Mouse (Mus musculus): ENCODE results near the gene Klf12. TPM values are rescaled to one million over a fixed set of nuclear protein-coding genes. Genes with fewer than 3 reads are reported as not detected.

Gene Klf12
- total and polyA plus RNA-seq, 3 experiments: 3.3 to 9.7 (median 8.6) TPM

GRCm38 (mm10) chr14:100333369-100333768 lies 48.9 kb upstream of the Klf12 start:
- H3K4me3 ChIP-seq (replicated peaks in 1 of 3; ENCODE audit: low read depth in 2 of 3, low read length in 2 of 3, poor library complexity in 1 of 3): no peak overlapping the region
- H3K9ac ChIP-seq (ENCODE audit: insufficient read depth, low read depth): no peak overlapping the region
- no peaks in the 10 kb centered on the region for H3K36me3 ChIP-seq (replicated peaks in 1 of 2; ENCODE audit: control insufficient read depth in 1 of 2, insufficient read depth in 1 of 2, low read length in 1 of 2)
- no peak for DNase-seq (ENCODE audit: extremely low read depth)
- H3K4me1 ChIP-seq (ENCODE audit: control insufficient read depth in 1 of 2, insufficient read depth in 2 of 2): peaks cover 0 to 6% of the 10 kb centered on the region in 2 experiments; a peak in 1 of 4 replicates
- dilution Hi-C loops (cut with MboI; ENCODE audit: extremely low pct_ligation_motif_present, extremely low pct_unique_long_range_greater_than_20kb, low sequenced_read_pairs) (no loop called here), in situ Hi-C loops (cut with MboI; ENCODE audit: low pct_ligation_motif_present, low pct_unique_long_range_greater_than_20kb, low sequenced_read_pairs) (loop anchor here (25.0 kb wide), 1 partner anchor 1104 kb away; no protein-coding TSS in a partner anchor)
- H3K79me2 ChIP-seq (replicated peaks; ENCODE audit: control insufficient read depth, extremely low read depth, insufficient read depth, poor library complexity, severe bottlenecking): no peaks in the 10 kb centered on the region
- no peak for TF ChIP-seq RCOR1 (conservative IDR thresholded peaks at IDR 0.05; ENCODE audit: low read depth, low read length)
- no peak for TF ChIP-seq ZNF384 (IDR thresholded peaks at IDR 0.05; ENCODE audit: low read depth, low read length)
- H3K9me3 ChIP-seq (replicated peaks; ENCODE audit: low read length): no peaks in the 10 kb centered on the region
- H3K27ac ChIP-seq (ENCODE audit: insufficient read depth, low read depth): no peak overlapping the region
- H3K4me2 ChIP-seq (ENCODE audit: insufficient read depth, low read depth, poor library complexity, severe bottlenecking): no peak overlapping the region
- H3K27me3 ChIP-seq (replicated peaks): no peaks in the 10 kb centered on the region

DNA sequence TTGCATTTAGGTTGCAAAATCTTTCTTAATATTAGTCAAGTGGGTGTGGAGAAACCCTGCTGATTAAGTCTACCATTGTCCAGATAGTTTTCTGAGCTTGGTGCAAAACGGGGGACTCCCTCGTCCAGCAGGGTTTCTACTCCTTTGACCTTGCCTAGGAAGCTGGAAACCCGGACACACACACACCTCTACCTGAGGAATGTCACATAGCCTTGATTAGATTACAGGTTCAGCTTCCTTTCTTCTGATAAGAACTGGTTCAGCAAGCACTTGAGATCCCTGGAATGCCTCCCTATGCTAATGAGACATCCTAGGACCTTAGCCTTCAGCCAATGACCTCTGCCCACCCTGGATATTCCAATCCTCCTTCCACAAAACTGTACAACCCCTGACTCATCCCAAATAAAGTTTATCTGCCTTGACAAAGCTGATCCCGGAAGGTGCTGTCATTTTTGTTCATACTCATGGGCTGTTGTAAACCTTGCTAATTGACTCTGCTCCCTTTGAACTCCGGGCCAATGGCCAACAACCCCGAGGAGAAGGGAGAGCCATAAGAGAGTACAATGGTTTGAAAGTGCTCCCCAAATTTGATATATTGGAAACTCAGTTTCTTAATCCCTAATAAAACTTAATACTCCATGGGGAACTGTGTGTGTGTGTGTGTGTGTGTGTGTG lies 44.3 kb upstream of the Klf12 start:
- TF ChIP-seq MYC (IDR thresholded peaks at IDR 0.05; ENCODE audit: low read depth, low read length): no peak
- no peak for TF ChIP-seq GABPA (IDR thresholded peaks at IDR 0.05; ENCODE audit: insufficient replicate concordance, low read depth, low read length)
- no peak for TF ChIP-seq ZKSCAN1 (IDR thresholded peaks at IDR 0.05; ENCODE audit: borderline replicate concordance, low read depth, low read length)
- TF ChIP-seq KAT2A (IDR thresholded peaks at IDR 0.05; ENCODE audit: insufficient replicate concordance, low read length): no peak
- no peak for TF ChIP-seq UBTF (IDR thresholded peaks at IDR 0.05; ENCODE audit: low read depth, low read length)
- TF ChIP-seq MEF2A (IDR thresholded peaks at IDR 0.05; ENCODE audit: borderline replicate concordance, low read depth, low read length): no peak
- TF ChIP-seq NELFE (IDR thresholded peaks at IDR 0.05; ENCODE audit: low read depth, low read length): no peak
- TF ChIP-seq POLR2AphosphoS2 (IDR thresholded peaks at IDR 0.05; ENCODE audit: low read depth, low read length): no peak
- no peak for TF ChIP-seq CTCF (conservative IDR thresholded peaks at IDR 0.05 in 1 of 2, IDR thresholded peaks at IDR 0.05 in 1 of 2; ENCODE audit: low read depth in 2 of 2, low read length in 2 of 2)
- no peak for TF ChIP-seq BHLHE40 (IDR thresholded peaks at IDR 0.05; ENCODE audit: low read depth, low read length)
- TF ChIP-seq CHD2 (IDR thresholded peaks at IDR 0.05; ENCODE audit: low read length): no peak
- H3K79me2 ChIP-seq (replicated peaks; ENCODE audit: control insufficient read depth, extremely low read depth, insufficient read depth, poor library complexity, severe bottlenecking): no peaks in the 10 kb centered on the region
- H3K4me3 ChIP-seq (replicated peaks in 1 of 3; ENCODE audit: low read depth in 2 of 3, low read length in 2 of 3, poor library complexity in 1 of 3): no peak overlapping the region
- H3K27me3 ChIP-seq (replicated peaks): no peaks in the 10 kb centered on the region
- H3K27ac ChIP-seq (ENCODE audit: insufficient read depth, low read depth): no peak overlapping the region
- no peaks in the 10 kb centered on the region for H3K4me1 ChIP-seq (ENCODE audit: control insufficient read depth in 1 of 2, insufficient read depth in 2 of 2)
- dilution Hi-C loops (cut with MboI; ENCODE audit: extremely low pct_ligation_motif_present, extremely low pct_unique_long_range_greater_than_20kb, low sequenced_read_pairs) (no loop called here), in situ Hi-C loops (cut with MboI; ENCODE audit: low pct_ligation_motif_present, low pct_unique_long_range_greater_than_20kb, low sequenced_read_pairs) (loop anchor here (25.0 kb wide), 1 partner anchor 1109 kb away; no protein-coding TSS in a partner anchor)
- H3K9ac ChIP-seq (ENCODE audit: insufficient read depth, low read depth): no peak overlapping the region
- H3K4me2 ChIP-seq (ENCODE audit: insufficient read depth, low read depth, poor library complexity, severe bottlenecking): no peak overlapping the region
- H3K36me3 ChIP-seq (replicated peaks in 1 of 2; ENCODE audit: control insufficient read depth in 1 of 2, insufficient read depth in 1 of 2, low read length in 1 of 2): no peaks in the 10 kb centered on the region
- DNase-seq (ENCODE audit: extremely low read depth): no peak
- H3K9me3 ChIP-seq (replicated peaks; ENCODE audit: low read length): no peaks in the 10 kb centered on the region

DNA sequence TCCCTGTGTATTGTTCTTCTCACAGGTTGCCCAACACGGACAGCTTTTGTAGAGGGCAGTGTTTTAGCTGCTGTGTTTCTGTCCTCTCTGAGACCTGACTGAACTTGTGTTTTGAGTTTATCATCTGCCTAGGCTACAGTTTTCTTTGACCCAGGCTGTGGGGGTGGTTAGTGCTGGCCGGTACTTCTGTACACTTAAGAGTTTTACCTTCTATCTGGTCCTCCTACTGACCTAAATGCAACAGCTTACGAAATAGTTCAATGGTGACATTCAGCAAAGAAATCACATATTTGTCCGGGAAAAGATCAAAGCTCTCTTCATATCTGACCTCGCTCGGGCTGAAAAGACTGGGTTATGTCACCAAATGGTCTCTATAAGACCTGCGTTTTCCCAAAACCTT lies 39.8 kb upstream of the Klf12 start:
- no peaks in the 10 kb centered on the region for H3K27me3 ChIP-seq (replicated peaks)
- no peaks in the 10 kb centered on the region for H3K9me3 ChIP-seq (replicated peaks; ENCODE audit: low read length)
- no peak for DNase-seq (ENCODE audit: extremely low read depth)
- H3K4me3 ChIP-seq (replicated peaks in 1 of 3; ENCODE audit: low read depth in 2 of 3, low read length in 2 of 3, poor library complexity in 1 of 3): no peak overlapping the region
- no peak overlapping the region for H3K27ac ChIP-seq (ENCODE audit: insufficient read depth, low read depth)
- no peaks in the 10 kb centered on the region for H3K4me1 ChIP-seq (ENCODE audit: control insufficient read depth in 1 of 2, insufficient read depth in 2 of 2)
- no peaks in the 10 kb centered on the region for H3K36me3 ChIP-seq (replicated peaks in 1 of 2; ENCODE audit: control insufficient read depth in 1 of 2, insufficient read depth in 1 of 2, low read length in 1 of 2)
- no peak for TF ChIP-seq MAZ (IDR thresholded peaks at IDR 0.05; ENCODE audit: low read depth, low read length)
- TF ChIP-seq E2F4 (IDR thresholded peaks at IDR 0.05; ENCODE audit: insufficient replicate concordance, low read depth, low read length): no peak
- no peak for TF ChIP-seq CHD2 (IDR thresholded peaks at IDR 0.05; ENCODE audit: low read length)
- no peak for TF ChIP-seq MAX (IDR thresholded peaks at IDR 0.05; ENCODE audit: low read length)
- TF ChIP-seq CTCF (conservative IDR thresholded peaks at IDR 0.05 in 1 of 2, IDR thresholded peaks at IDR 0.05 in 1 of 2; ENCODE audit: low read depth in 2 of 2, low read length in 2 of 2): no peak
- no peak for TF ChIP-seq ZNF384 (IDR thresholded peaks at IDR 0.05; ENCODE audit: low read depth, low read length)
- dilution Hi-C loops (cut with MboI; ENCODE audit: extremely low pct_ligation_motif_present, extremely low pct_unique_long_range_greater_than_20kb, low sequenced_read_pairs) (no loop called here), in situ Hi-C loops (cut with MboI; ENCODE audit: low pct_ligation_motif_present, low pct_unique_long_range_greater_than_20kb, low sequenced_read_pairs) (no loop called here)
- no peak overlapping the region for H3K9ac ChIP-seq (ENCODE audit: insufficient read depth, low read depth)
- no peak overlapping the region for H3K4me2 ChIP-seq (ENCODE audit: insufficient read depth, low read depth, poor library complexity, severe bottlenecking)
- no peaks in the 10 kb centered on the region for H3K79me2 ChIP-seq (replicated peaks; ENCODE audit: control insufficient read depth, extremely low read depth, insufficient read depth, poor library complexity, severe bottlenecking)

Measured in CH12.LX (cell line).